Mouse (Mus musculus) bone marrow macrophage, adult 2 months (primary cell): ENCODE results near the gene Zfp810.

Experiments
- CTCF ChIP-seq: IDR thresholded peaks from 2 replicates; pipeline ENCODE4 v1.5.1; 2012; ENCODE audit warnings: low read depth, mild to moderate bottlenecking, low read length, moderate library complexity
- POLR2A ChIP-seq: IDR thresholded peaks from 2 replicates; pipeline ENCODE4 v1.6.1; 2012; ENCODE audit warnings: mild to moderate bottlenecking, low read depth, low read length, borderline replicate concordance

GRCm38 (mm10) chr9:22313218-22313617 is 5.8 kb upstream of the Zfp810 start:
- TF ChIP-seq CTCF, result no peak
- no peak for TF ChIP-seq POLR2A
